Mouse (Mus musculus) megakaryocyte, embryonic 14.5 days (primary cell): ENCODE results near the gene Mecr.

Experiments used
- FLI1 ChIP-seq: IDR thresholded peaks from 2 replicates; pipeline ENCODE4 v1.6.1; 2012; ENCODE audit warnings: low read length, inconsistent platforms, mixed read lengths
- GATA1 ChIP-seq: IDR thresholded peaks from 3 replicates; pipeline ENCODE4 v1.6.1; 2012; ENCODE audit warnings: mixed read lengths, low read length, inconsistent platforms, borderline replicate concordance

- TF ChIP-seq GATA1 (no peak), FLI1 (no peak)
These were observed 53.8 kb downstream of the Mecr start for GRCm38 (mm10) chr4:131897109-131897508.
